Mouse (Mus musculus) liver, adult 2 months (tissue): Measurements from ENCODE around the gene Tmprss12.

Experiments
- CTCF ChIP-seq: fragments of 200-500 bp; IDR thresholded peaks from 2 replicates; pipeline ENCODE4 v1.5.1; 2011; ENCODE audit warnings: low read depth, low read length, control low read depth
- POLR2A ChIP-seq: fragments of 200-500 bp; IDR thresholded peaks from 2 replicates; pipeline ENCODE4 v1.6.1; 2011; ENCODE audit warnings: low read length, control low read depth; ENCODE audit not compliant: insufficient read depth; ENCODE audit errors: extremely low read depth

GRCm38 (mm10) chr15:100236952-100237351 lies 43.7 kb upstream of the Tmprss12 start:
- TF ChIP-seq CTCF, result no peak
- no peak for TF ChIP-seq POLR2A
